Mouse (Mus musculus): ENCODE data around the gene Nono. TPM values are rescaled to one million over a fixed set of nuclear protein-coding genes. Genes with fewer than 3 reads are reported as not detected.
A peak's percentile ranks its signal among the peaks of the same experiment; 100 is the strongest.

The Nono gene
- polyA plus RNA-seq, 2 experiments, result 103 to 117 TPM

DNA sequence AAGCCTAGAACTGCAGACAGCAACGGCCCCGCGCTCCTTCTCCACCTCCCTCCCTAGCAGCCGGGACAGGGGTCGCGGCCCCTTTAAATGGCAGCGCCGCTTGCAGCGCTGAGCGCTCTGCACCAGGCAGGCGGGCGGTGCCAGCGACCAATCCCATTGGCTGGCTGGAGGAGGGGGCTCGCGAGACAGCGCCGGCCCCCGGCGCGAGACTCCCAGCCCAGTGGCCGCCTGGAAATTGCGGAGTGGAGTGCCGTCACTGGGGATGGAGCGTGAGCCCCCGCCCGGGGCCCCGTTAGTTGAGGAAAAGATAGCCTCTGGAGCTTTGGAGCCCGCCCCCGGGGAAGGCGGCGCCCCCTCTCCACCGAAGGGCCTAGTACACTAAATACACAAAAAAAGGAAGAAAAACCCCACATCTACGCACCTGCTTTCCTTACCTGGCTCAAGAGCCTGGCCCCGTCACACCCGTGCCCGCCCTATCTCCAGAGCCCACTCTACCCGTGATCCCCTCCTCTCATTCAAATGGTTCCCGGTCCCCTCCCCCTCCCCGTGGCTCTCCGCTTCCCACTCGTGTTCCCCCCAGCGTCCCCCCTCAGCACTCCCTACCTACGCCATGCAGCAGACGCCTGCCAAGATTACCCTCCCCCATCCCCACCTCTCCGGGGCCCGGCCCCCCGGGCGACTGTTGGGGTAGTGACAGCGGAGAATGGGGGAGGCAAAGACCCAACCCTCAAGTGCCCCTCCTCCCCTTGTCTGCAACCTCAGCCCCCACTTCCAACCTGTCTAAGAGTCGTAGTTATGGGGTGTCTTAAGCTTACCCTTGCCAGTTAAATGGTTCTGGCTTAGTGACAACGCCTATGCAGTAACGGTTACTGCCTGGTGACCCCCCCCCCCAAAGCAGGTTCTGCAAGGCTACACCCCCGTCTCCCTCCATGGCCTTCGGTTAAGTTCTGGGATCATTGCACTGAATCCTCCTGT lies 9.1 kb upstream of the Nono start:
- WGBS (ENCODE audit: insufficient replicate concordance), result 10% methylated on average over 51 of the region's 54 CpGs
- Histone ChIP-seq H3K27ac (no peak overlapping the region), H3K4me3 (ENCODE audit: insufficient read depth in 1 of 2, low read depth in 2 of 2, low read length in 2 of 2) (peak overlapping the region; percentile 66 to 82), H3K4me2 (ENCODE audit: low read depth) (peak overlapping the region; percentile 71), H3K4me1 (replicated peaks; ENCODE audit: control insufficient read depth in 2 of 2, insufficient read depth in 2 of 2, low read length in 1 of 2) (peaks cover 0 to 4% of the 10 kb centered on the region in 2 experiments; a peak in 1 of 4 replicates), H3K9me3 (ENCODE audit: control insufficient read depth, low read length) (no peaks in the 10 kb centered on the region), H3K27me3 (ENCODE audit: control insufficient read depth, insufficient read depth, low read length) (no peaks in the 10 kb centered on the region), H3K9ac (replicated peaks) (peak overlapping the region; percentile 73), H3K36me3 (replicated peaks; ENCODE audit: control insufficient read depth, insufficient read depth, low read depth) (no peaks in the 10 kb centered on the region)
- TF ChIP-seq CTCF (IDR thresholded peaks at IDR 0.05; ENCODE audit: low read depth) (no peak), EP300 (IDR thresholded peaks at IDR 0.05; ENCODE audit: low read depth) (peak; percentile 32; the same call in 1 of the 2 replicates)
- ATAC-seq (ENCODE audit: insufficient read depth) (peak; percentile 93), DNase-seq (ENCODE audit: low read depth in 3 of 3, low spot score in 3 of 3) (peak; percentile 62 to 64 (median 64))

DNA sequence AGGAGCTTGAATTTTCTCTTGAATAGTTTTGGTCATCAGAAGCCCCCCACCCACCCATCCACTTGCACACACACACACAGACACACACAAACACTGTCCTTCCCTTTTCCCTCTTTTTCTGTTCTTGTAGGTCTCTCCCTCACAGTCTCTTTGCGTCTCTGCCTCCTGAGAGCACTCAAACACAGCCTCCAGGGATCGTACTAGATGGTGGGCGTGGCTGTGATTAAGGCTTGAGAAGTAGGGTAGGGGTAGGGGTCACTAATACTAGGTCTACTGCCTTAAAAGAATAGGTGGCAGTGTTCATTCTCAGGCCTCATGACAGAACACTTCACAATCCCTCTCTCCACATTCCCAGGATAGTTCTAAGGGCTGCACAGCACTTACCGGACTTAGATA lies 8.4 kb upstream of the Nono start, which contains the start of gene Zmym3:
Gene Zmym3, minus strand, starts transcription at position 150 of the 396 bp plus-strand sequence.
- Histone ChIP-seq H3K4me3 (ENCODE audit: insufficient read depth in 1 of 2, low read depth in 2 of 2, low read length in 2 of 2) (peak within 1 kb of the TSS; percentile 66 to 82), H3K4me1 (replicated peaks; ENCODE audit: control insufficient read depth in 2 of 2, insufficient read depth in 2 of 2, low read length in 1 of 2) (peaks cover 0 to 4% of the 10 kb centered on the region in 2 experiments; a peak in 1 of 4 replicates), H3K27me3 (ENCODE audit: control insufficient read depth, insufficient read depth, low read length) (no peaks in the 10 kb centered on the region), H3K27ac (no peak within 1 kb of the TSS), H3K9ac (replicated peaks) (peak within 1 kb of the TSS; percentile 73), H3K4me2 (ENCODE audit: low read depth) (peak within 1 kb of the TSS; percentile 71), H3K36me3 (replicated peaks; ENCODE audit: control insufficient read depth, insufficient read depth, low read depth) (no peaks in the 10 kb centered on the region), H3K9me3 (ENCODE audit: control insufficient read depth, low read length) (no peaks in the 10 kb centered on the region)
- 32% methylated on average over 4 of the region's 4 CpGs for WGBS (ENCODE audit: insufficient replicate concordance)
- DNase-seq (ENCODE audit: low read depth in 3 of 3, low spot score in 3 of 3) (no peak), ATAC-seq (ENCODE audit: insufficient read depth) (no peak)
- no peak for TF ChIP-seq CTCF (IDR thresholded peaks at IDR 0.05; ENCODE audit: low read depth)
- TF ChIP-seq EP300 (IDR thresholded peaks at IDR 0.05; ENCODE audit: low read depth), result no peak

DNA sequence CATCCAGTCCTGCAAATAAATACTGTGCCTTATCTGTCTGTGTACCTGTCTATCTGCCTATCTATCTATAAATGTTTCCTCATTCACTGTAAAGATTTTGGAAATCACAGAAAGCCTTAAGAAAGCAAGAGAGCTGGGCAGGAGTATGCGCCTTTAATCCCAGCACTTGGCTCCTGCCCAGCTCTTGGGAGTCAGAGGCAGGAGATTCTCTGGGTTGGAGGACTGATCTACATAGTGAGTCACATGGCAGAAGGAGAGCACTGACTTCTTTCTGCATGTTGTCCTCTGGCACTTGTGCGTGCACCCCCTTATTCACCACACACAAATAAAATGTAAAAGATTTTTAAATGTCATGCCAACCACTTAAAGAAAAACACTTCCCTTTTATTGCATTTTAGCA lies 5.7 kb upstream of the Nono start:
- H3K36me3 ChIP-seq (replicated peaks; ENCODE audit: control insufficient read depth, insufficient read depth, low read depth), result no peaks in the 10 kb centered on the region
- DNase-seq (ENCODE audit: low read depth in 3 of 3, low spot score in 3 of 3), result no peak

GRCm38 (mm10) chrX:101427774-101428173 lies 1.3 kb upstream of the Nono start:
- peak in 2 of 3 experiments; percentile 12 to 26 for DNase-seq (ENCODE audit: low read depth in 3 of 3, low spot score in 3 of 3)
- H3K36me3 ChIP-seq (replicated peaks; ENCODE audit: control insufficient read depth, insufficient read depth, low read depth), result peaks cover 4% of the 10 kb centered on the region
- no peaks in the 10 kb centered on the region for H3K9me3 ChIP-seq (ENCODE audit: control insufficient read depth, low read length)
- H3K4me3 ChIP-seq (ENCODE audit: insufficient read depth in 1 of 2, low read depth in 2 of 2, low read length in 2 of 2), result no peak overlapping the region
- no peaks in the 10 kb centered on the region for H3K27me3 ChIP-seq (ENCODE audit: control insufficient read depth, insufficient read depth, low read length)
- no peak for ATAC-seq (ENCODE audit: insufficient read depth)
- H3K4me1 ChIP-seq (replicated peaks; ENCODE audit: control insufficient read depth in 2 of 2, insufficient read depth in 2 of 2, low read length in 1 of 2), result peaks cover 0 to 8% of the 10 kb centered on the region in 2 experiments; a peak in 3 of 4 replicates
- 0% methylated on average over 1 of the region's 1 CpGs for WGBS (ENCODE audit: insufficient replicate concordance)
- H3K27ac ChIP-seq, result peak overlapping the region; percentile 79; the same call in 1 of the 2 replicates
- peak overlapping the region; percentile 73 for H3K4me2 ChIP-seq (ENCODE audit: low read depth)
- H3K9ac ChIP-seq (replicated peaks), result no peak overlapping the region
- TF ChIP-seq CTCF (IDR thresholded peaks at IDR 0.05; ENCODE audit: low read depth), result peak; percentile 61
- TF ChIP-seq EP300 (IDR thresholded peaks at IDR 0.05; ENCODE audit: low read depth), result no peak

More for the DNA sequence above, 5.7 kb upstream of the Nono start:
- H3K27me3 ChIP-seq (ENCODE audit: control insufficient read depth, insufficient read depth, low read length), result no peaks in the 10 kb centered on the region
- peaks cover 0 to 9% of the 10 kb centered on the region in 2 experiments; a peak in 1 of 4 replicates for H3K4me1 ChIP-seq (replicated peaks; ENCODE audit: control insufficient read depth in 2 of 2, insufficient read depth in 2 of 2, low read length in 1 of 2)
- ATAC-seq (ENCODE audit: insufficient read depth), result no peak
- H3K27ac ChIP-seq, result no peak overlapping the region
- no peak overlapping the region for H3K4me2 ChIP-seq (ENCODE audit: low read depth)
- H3K9me3 ChIP-seq (ENCODE audit: control insufficient read depth, low read length), result no peaks in the 10 kb centered on the region
- TF ChIP-seq EP300 (IDR thresholded peaks at IDR 0.05; ENCODE audit: low read depth) (no peak), CTCF (IDR thresholded peaks at IDR 0.05; ENCODE audit: low read depth) (no peak)
- WGBS (ENCODE audit: insufficient replicate concordance), result 73% methylated on average over 2 of the region's 2 CpGs
- no peak overlapping the region for H3K4me3 ChIP-seq (ENCODE audit: insufficient read depth in 1 of 2, low read depth in 2 of 2, low read length in 2 of 2)
- no peak overlapping the region for H3K9ac ChIP-seq (replicated peaks)

DNA sequence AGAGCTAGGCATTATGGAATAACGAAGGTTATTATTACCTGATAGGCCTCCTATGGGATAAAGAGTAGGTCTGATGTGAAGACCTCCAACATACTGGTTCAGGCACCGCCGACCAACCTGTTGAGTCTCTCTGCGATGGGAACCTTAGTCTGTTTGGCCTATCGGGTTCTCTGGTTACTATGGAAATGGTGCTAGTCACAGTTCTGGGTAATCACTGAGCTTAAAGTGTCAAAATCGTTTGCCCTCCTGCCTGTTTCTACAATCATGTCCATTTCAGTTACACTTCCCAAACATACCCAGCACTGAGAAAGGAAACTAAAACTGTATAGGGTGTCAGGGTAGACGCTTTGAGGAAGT lies 355 bp upstream of the Nono start:
- Histone ChIP-seq H3K9me3 (ENCODE audit: control insufficient read depth, low read length) (no peaks in the 10 kb centered on the region), H3K36me3 (replicated peaks; ENCODE audit: control insufficient read depth, insufficient read depth, low read depth) (peaks cover 4% of the 10 kb centered on the region), H3K9ac (replicated peaks) (peak overlapping the region; percentile 66), H3K4me2 (ENCODE audit: low read depth) (peak overlapping the region; percentile 73), H3K4me1 (replicated peaks; ENCODE audit: control insufficient read depth in 2 of 2, insufficient read depth in 2 of 2, low read length in 1 of 2) (peaks cover 0 to 8% of the 10 kb centered on the region in 2 experiments; a peak in 3 of 4 replicates), H3K4me3 (ENCODE audit: insufficient read depth in 1 of 2, low read depth in 2 of 2, low read length in 2 of 2) (peak overlapping the region; percentile 86 to 95), H3K27me3 (ENCODE audit: control insufficient read depth, insufficient read depth, low read length) (no peaks in the 10 kb centered on the region), H3K27ac (peak overlapping the region; percentile 79)
- ATAC-seq (ENCODE audit: insufficient read depth), result no peak
- no peak for TF ChIP-seq CTCF (IDR thresholded peaks at IDR 0.05; ENCODE audit: low read depth)
- TF ChIP-seq EP300 (IDR thresholded peaks at IDR 0.05; ENCODE audit: low read depth), result no peak
- DNase-seq (ENCODE audit: low read depth in 3 of 3, low spot score in 3 of 3), result peak in 2 of 3 experiments; percentile 20 to 43
- WGBS (ENCODE audit: insufficient replicate concordance), result 24% methylated on average over 7 of the region's 7 CpGs
